Mouse (Mus musculus) activated CD4-positive, CD25-positive, alpha-beta regulatory T cell, adult 4 months (primary cell): ENCODE results near the gene Klhdc3. TPM values are rescaled to one million over a fixed set of nuclear protein-coding genes. Genes with fewer than 3 reads are reported as not detected.

Source experiments
- ATAC-seq: one replicate; pipeline ENCODE4 v1.8.0; 2017
- polyA plus RNA-seq, 2 experiments: library from polyadenylated mRNA; unstranded; fragments of 100-300 nt; shearing (Covaris generic); gene quantifications; one replicate each; pipeline ENCODE4 v1.2.1; 2017

The Klhdc3 gene
- 10 to 100 TPM; 22.0 to 28.7 TPM for polyA plus RNA-seq

GRCm38 (mm10) chr17:46680760-46681373, at the start of gene Klhdc3:
Klhdc3 (minus strand) TSS chr17:46680914.
- ATAC-seq: peak; percentile 98

- no peak for ATAC-seq
Observed at GRCm38 (mm10) chr17:46728904-46729318, 48.2 kb upstream of the Klhdc3 start, which contains the start of gene Gnmt. Gnmt (minus strand) TSS chr17:46729168.

GRCm38 (mm10) chr17:46728496-46728895, 47.8 kb upstream of the Klhdc3 start:
- no peak for ATAC-seq

GRCm38 (mm10) chr17:46728021-46728420, 47.3 kb upstream of the Klhdc3 start:
- ATAC-seq: no peak

- no peak for ATAC-seq
Observed at GRCm38 (mm10) chr17:46727271-46727670, 46.6 kb upstream of the Klhdc3 start.

GRCm38 (mm10) chr17:46725731-46726645, 45.3 kb upstream of the Klhdc3 start:
- no peak for ATAC-seq

- ATAC-seq: no peak
Observed at GRCm38 (mm10) chr17:46725273-46725672, 44.6 kb upstream of the Klhdc3 start.

- no peak for ATAC-seq
Observed at GRCm38 (mm10) chr17:46724477-46725084, 43.9 kb upstream of the Klhdc3 start.

- ATAC-seq: no peak
Observed at GRCm38 (mm10) chr17:46721077-46721476, 40.4 kb upstream of the Klhdc3 start.

- no peak for ATAC-seq
Observed at GRCm38 (mm10) chr17:46714756-46715481, 34.2 kb upstream of the Klhdc3 start.

GRCm38 (mm10) chr17:46713849-46714248, 33.1 kb upstream of the Klhdc3 start:
- ATAC-seq: no peak

- ATAC-seq: peak; percentile 15
Observed at GRCm38 (mm10) chr17:46712442-46712841, 31.7 kb upstream of the Klhdc3 start.

- ATAC-seq: peak; percentile 20
Observed at GRCm38 (mm10) chr17:46711612-46712271, 31.0 kb upstream of the Klhdc3 start.

- peak; percentile 82 for ATAC-seq
Observed at GRCm38 (mm10) chr17:46710959-46711597, 30.4 kb upstream of the Klhdc3 start, which contains the start of gene Pex6. Pex6 (plus strand) TSS chr17:46711463.

- ATAC-seq: no peak
Observed at GRCm38 (mm10) chr17:46706375-46707089, 25.8 kb upstream of the Klhdc3 start.

GRCm38 (mm10) chr17:46704887-46705835, 24.4 kb upstream of the Klhdc3 start, which contains the start of gene Ppp2r5d:
Ppp2r5d (minus strand) TSS chr17:46705111.
- ATAC-seq: peak; percentile 98

GRCm38 (mm10) chr17:46703971-46704886, 23.5 kb upstream of the Klhdc3 start:
- peak; percentile 2 for ATAC-seq

- no peak for ATAC-seq
Observed at GRCm38 (mm10) chr17:46702506-46702905, 21.8 kb upstream of the Klhdc3 start.
